Mouse (Mus musculus): ENCODE results near the gene Fhad1.

Gene Fhad1

DNA sequence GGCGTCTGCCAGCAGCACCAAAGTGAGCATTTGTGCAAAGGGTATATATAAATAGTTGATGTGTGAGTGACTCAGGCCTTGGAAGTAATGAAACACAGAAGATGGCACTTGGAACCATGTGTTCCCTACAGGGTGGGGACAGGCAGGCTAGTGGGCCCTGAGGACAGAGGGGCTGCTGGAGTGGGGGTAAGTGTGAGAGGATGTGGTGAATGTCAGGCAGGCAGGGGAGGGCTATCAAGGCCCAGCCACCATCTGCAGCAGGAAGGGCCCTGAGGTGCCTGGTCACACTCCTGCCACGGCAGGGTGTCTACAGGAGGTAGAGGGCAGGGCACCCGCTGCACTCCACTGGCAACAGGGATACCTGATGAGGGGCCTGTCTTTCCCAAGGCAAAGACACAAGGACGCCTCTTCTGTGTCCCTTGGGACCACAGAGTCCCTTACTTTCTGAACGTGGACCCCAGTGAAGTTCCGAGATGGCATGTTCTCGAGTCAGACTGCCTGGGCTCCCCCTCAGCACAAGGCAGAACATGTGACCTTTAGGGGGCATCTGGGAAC is 151.1 kb downstream of the Fhad1 start:
- DNase-seq (ENCODE audit: low spot score in 2 of 2): no peak

GRCm38 (mm10) chr4:141862867-141863266 is 152.0 kb downstream of the Fhad1 start:
- DNase-seq (ENCODE audit: low spot score in 2 of 2): no peak

DNA sequence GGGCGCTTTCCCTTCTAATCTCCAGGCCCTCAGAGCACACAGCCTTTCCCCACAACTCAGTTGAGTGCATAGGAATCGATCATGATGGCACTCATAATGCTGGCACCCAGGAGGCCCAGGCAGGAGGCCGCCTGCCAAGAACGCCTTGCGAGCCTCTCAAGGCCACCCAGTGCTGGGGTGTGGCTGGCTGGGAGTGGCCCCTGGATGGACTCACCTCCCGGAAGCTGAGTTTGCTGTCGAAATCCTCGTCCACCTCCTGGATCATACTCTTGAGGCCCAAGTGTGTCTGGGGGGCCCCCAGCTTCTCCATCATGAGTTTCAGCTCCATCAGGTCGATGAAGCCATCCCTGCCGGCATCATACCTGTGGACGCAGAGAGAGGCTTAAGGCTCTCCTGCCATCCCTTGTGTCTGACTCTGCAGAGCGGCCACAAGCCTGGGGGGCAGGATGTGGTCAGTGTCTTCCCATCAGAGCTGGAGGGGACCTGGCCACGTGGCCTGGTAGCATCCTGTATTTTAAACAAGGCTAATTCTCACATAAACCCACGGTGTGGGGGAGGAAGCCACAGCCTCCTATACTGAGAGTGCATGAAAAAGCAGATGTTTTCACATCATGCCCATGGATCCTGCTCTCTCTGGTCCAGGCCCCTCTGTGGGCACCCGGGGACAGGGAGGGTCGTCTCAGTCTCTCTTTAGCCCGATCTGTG is 153.1 kb downstream of the Fhad1 start:
- no peak for DNase-seq (ENCODE audit: low spot score in 2 of 2)

DNA sequence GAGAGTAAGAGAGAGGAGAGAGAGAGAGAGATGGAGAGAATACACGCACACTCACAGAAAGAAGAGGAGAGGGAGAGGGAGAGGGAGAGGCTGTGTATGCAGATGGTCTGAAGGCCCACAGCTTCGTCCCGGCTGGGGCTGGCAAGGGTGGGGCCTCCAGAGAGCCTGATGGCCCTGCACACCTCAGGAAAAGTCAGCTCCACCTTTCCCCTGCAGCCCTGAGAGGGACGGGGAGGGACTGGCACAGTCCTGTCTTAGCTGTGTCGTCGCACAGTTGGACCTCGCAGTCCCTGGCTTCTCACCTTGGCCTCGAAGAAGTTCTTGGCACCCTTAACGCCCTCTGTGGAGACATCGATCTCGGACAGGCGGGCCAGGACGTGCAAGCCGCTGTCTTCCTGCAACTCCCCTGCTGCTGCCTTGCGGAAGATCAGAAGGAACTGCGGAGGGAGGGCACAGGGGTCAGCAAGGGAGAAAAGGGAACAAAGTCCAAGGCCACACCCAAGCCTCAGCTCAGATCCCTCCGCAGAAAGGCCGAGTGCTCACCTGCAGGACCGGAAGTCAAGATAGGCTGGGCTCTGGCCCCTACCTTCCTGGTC is 154.5 kb downstream of the Fhad1 start:
- no peak for DNase-seq (ENCODE audit: low spot score in 2 of 2)

DNA sequence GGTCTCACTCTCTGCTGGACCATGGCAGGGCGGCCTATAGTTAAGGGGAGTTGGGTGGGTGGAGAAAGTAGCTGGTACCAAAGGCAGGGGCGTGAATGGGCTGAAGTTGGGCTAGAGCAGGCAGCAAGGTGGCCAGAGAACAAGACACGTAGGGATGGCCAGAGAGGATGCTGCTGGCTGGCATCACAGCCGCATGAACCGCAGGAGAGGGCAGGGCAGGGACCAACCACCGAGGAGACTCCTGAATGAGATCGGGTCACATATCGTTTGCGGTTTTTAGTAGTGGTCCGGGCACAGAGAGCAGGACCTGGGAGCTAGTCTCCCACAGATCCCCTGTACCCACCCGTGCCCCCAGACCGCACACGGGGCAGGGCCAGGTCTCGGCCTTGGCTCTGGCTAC is 155.5 kb downstream of the Fhad1 start:
- DNase-seq (ENCODE audit: low spot score in 2 of 2): no peak

DNA sequence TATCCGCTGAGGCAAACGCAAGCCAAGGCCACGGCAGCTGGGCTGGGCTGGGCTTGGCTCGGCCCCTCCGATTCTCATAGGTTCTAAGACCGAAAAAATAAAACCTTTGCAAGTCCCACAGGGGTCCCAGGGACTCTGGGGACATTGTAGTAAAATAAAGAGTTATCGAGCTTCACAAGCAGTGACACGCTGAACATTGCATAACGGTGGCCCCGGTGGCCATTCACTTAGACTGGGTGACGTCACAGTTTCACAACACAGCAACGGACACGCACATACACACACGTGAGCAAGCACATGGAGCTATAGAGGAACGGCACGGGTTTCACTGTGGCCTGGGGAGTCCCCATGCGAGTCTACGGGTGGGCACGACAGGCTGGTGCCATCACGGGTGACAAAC is 156.4 kb downstream of the Fhad1 start:
- DNase-seq (ENCODE audit: low spot score in 2 of 2): no peak

GRCm38 (mm10) chr4:141857422-141857930 is 157.4 kb downstream of the Fhad1 start:
- peak; percentile 77 to 86 for DNase-seq (ENCODE audit: low spot score in 2 of 2)

DNA sequence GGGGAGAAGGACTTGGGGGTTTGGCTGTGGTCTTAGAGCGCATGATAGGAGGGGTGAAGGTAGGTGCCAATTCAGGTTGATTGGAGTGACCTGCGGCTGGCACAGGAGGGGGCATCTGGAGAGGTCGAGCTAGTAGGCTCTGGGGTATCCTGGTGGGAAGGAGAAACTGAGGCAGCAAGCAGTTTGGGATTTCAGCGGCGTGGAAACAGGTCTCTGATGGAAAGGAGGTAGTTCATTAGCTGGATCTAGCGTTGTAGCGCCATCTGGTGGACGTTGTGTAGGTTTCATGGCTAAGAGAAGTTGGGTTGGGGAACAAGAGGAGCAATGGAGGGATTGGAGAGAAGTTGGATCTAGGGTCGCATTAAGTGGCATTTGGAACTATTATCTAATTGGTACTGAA is 161.4 kb downstream of the Fhad1 start:
- DNase-seq (ENCODE audit: low spot score in 2 of 2): peak; percentile 55 to 80

GRCm38 (mm10) chr4:141845999-141846398 is 168.9 kb downstream of the Fhad1 start, which contains the start of gene Ctrc:
Gene Ctrc (minus strand): TSS chr4:141846359.
- no peak for DNase-seq (ENCODE audit: low spot score in 2 of 2)
